In the genomic region with DNA sequence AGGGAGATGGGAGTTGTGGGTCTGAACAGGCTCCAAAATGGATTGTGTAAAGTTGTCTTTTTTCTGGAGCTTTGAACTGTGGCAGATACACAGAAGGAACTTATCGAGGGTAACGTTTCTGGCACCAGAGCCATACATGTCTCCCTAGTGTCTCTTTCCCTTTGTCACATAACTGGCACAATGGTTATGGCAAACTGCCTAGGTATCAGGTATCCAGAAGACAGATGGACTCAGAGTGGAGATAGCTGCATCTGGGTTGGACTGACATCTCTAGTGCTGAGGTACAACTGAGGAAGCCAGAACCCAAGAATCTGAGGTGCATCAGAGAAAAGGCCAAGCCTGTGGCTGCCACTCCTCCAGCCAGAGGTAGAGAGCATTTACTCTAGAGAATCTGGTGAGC, we compare ENCODE assay signal across 15 mouse cellular contexts. TPM values are rescaled to one million over a fixed set of nuclear protein-coding genes. Genes with fewer than 3 reads are reported as not detected.
DNase-seq lines count a peak whose midpoint lies in the region; ATAC-seq and TF ChIP-seq lines count a peak whose summit lies in the region.
"Had no signal": no experiment of that assay in that cellular context is flagged by ENCODE, and none has a peak within 500 bp of the region (broad histone marks: within the 10 kb centered on the region; RNA-seq: fewer than 3 reads in every experiment).

No protein-coding gene starts in this region.

- H3K9ac ChIP-seq in hindbrain, embryonic 13.5 days, result peak overlapping the region; percentile 76; the same call in 1 of the 2 replicates
- H3K9ac ChIP-seq in hindbrain, embryonic 16.5 days (ENCODE audit: low read depth, low read length), result no peak overlapping the region
- H3K9ac ChIP-seq in ES-Bruce4 (ENCODE audit: low read depth, poor library complexity, severe bottlenecking), result 0 out of 2 replicates have a peak overlapping the region, but pooled peaks have one; percentile 86
- H3K9ac ChIP-seq in embryonic facial prominence, embryonic 12.5 days, result no peak overlapping the region
- peak overlapping the region; percentile 63 for H3K9ac ChIP-seq in liver, postnatal 0 days (replicated peaks)

- no peak for TF ChIP-seq CTCF in ES-Bruce4 (IDR thresholded peaks at IDR 0.05; ENCODE audit: low read depth, low read length)
- TF ChIP-seq CTCF in liver, postnatal 0 days (IDR thresholded peaks at IDR 0.05; ENCODE audit: low read depth), result no peak

- no peak overlapping the region for H3K4me2 ChIP-seq in hindbrain, embryonic 13.5 days
- H3K4me2 ChIP-seq in hindbrain, embryonic 16.5 days (ENCODE audit: low read length), result no peak overlapping the region
- peak overlapping the region; percentile 67; the same call in 1 of the 2 replicates for H3K4me2 ChIP-seq in embryonic facial prominence, embryonic 12.5 days (replicated peaks)
- peak overlapping the region; percentile 79 for H3K4me2 ChIP-seq in liver, postnatal 0 days (ENCODE audit: low read depth, low read length)

- TF ChIP-seq EP300 in ES-Bruce4 (IDR thresholded peaks at IDR 0.05; ENCODE audit: insufficient read depth, low read depth, low read length), result no peak
- TF ChIP-seq EP300 in liver, postnatal 0 days (IDR thresholded peaks at IDR 0.05; ENCODE audit: low read depth), result no peak

- H3K4me1 ChIP-seq in hindbrain, embryonic 13.5 days (replicated peaks), result peaks cover 14% of the 10 kb centered on the region
- H3K4me1 ChIP-seq in hindbrain, embryonic 16.5 days (ENCODE audit: control insufficient read depth, insufficient read depth, low read depth, low read length), result peaks cover 13% of the 10 kb centered on the region
- no peaks in the 10 kb centered on the region for H3K4me1 ChIP-seq in ES-Bruce4 (ENCODE audit: control insufficient read depth, insufficient read depth, low read length)
- H3K4me1 ChIP-seq in embryonic facial prominence, embryonic 12.5 days, result peaks cover 9% of the 10 kb centered on the region
- peaks cover 24% of the 10 kb centered on the region for H3K4me1 ChIP-seq in liver, postnatal 0 days (ENCODE audit: insufficient read depth)

- TF ChIP-seq POLR2A in ES-Bruce4 (IDR thresholded peaks at IDR 0.05; ENCODE audit: insufficient read depth, low read length), result no peak

- no peak for DNase-seq in liver, postnatal 0 days
- DNase-seq in layer of hippocampus, postnatal 10 days (ENCODE audit: low spot score in 2 of 2), result no peak
- DNase-seq in left cerebral cortex, adult 8-10 months (ENCODE audit: low spot score in 2 of 2), result no peak
- DNase-seq: cerebellum, adult 11-12 months; midbrain, embryonic 14.5 days; right cerebral cortex, postnatal 4 days; thymus, postnatal 4 days had no signal

- no peaks in the 10 kb centered on the region for H3K9me3 ChIP-seq in hindbrain, embryonic 13.5 days
- H3K9me3 ChIP-seq in hindbrain, embryonic 16.5 days (ENCODE audit: control insufficient read depth, low read length), result no peaks in the 10 kb centered on the region
- H3K9me3 ChIP-seq in ES-Bruce4 (replicated peaks; ENCODE audit: control insufficient read depth, insufficient read depth, low read length, poor library complexity, severe bottlenecking), result no peaks in the 10 kb centered on the region
- H3K9me3 ChIP-seq in embryonic facial prominence, embryonic 12.5 days, result no peaks in the 10 kb centered on the region
- H3K9me3 ChIP-seq in liver, postnatal 0 days (ENCODE audit: low read length), result no peaks in the 10 kb centered on the region

- peaks cover 16% of the 10 kb centered on the region for H3K27me3 ChIP-seq in hindbrain, embryonic 13.5 days
- no peaks in the 10 kb centered on the region for H3K27me3 ChIP-seq in hindbrain, embryonic 16.5 days (replicated peaks; ENCODE audit: control insufficient read depth, insufficient read depth, low read length)
- no peaks in the 10 kb centered on the region for H3K27me3 ChIP-seq in ES-Bruce4 (ENCODE audit: control insufficient read depth, insufficient read depth, low read length, poor library complexity, severe bottlenecking)
- H3K27me3 ChIP-seq in embryonic facial prominence, embryonic 12.5 days, result peaks cover 5% of the 10 kb centered on the region; the same call in 1 of the 2 replicates
- H3K27me3 ChIP-seq in liver, postnatal 0 days (ENCODE audit: insufficient read depth, low read length), result no peaks in the 10 kb centered on the region

- no peak for ATAC-seq in hindbrain, embryonic 13.5 days (ENCODE audit: low FRiP score)
- ATAC-seq in hindbrain, embryonic 16.5 days, result no peak
- no peak for ATAC-seq in embryonic facial prominence, embryonic 12.5 days (ENCODE audit: insufficient number of reproducible peaks, insufficient read depth, low FRiP score, low TSS enrichment)
- ATAC-seq in liver, postnatal 0 days, result no peak

- peaks cover 13% of the 10 kb centered on the region for H3K36me3 ChIP-seq in hindbrain, embryonic 13.5 days
- H3K36me3 ChIP-seq in hindbrain, embryonic 16.5 days (ENCODE audit: control insufficient read depth, insufficient read depth, low read length), result 0 out of 2 replicates have a peak, but pooled peaks cover 2% of the 10 kb centered on the region
- peaks cover 18% of the 10 kb centered on the region for H3K36me3 ChIP-seq in ES-Bruce4 (ENCODE audit: control insufficient read depth, insufficient read depth, low read length, poor library complexity, severe bottlenecking)
- 0 out of 2 replicates have a peak, but pooled peaks cover 3% of the 10 kb centered on the region for H3K36me3 ChIP-seq in embryonic facial prominence, embryonic 12.5 days
- H3K36me3 ChIP-seq in liver, postnatal 0 days (replicated peaks; ENCODE audit: insufficient read depth, low read length), result peaks cover 18% of the 10 kb centered on the region

- no peak overlapping the region for H3K4me3 ChIP-seq in hindbrain, embryonic 13.5 days
- no peak overlapping the region for H3K4me3 ChIP-seq in hindbrain, embryonic 16.5 days (ENCODE audit: low read length)
- H3K4me3 ChIP-seq in ES-Bruce4 (ENCODE audit: low read depth, low read length), result no peak overlapping the region
- no peak overlapping the region for H3K4me3 ChIP-seq in embryonic facial prominence, embryonic 12.5 days
- peak overlapping the region; percentile 68; the same call in 1 of the 2 replicates for H3K4me3 ChIP-seq in liver, postnatal 0 days (ENCODE audit: low read depth, low read length)

- H3K27ac ChIP-seq in hindbrain, embryonic 13.5 days, result no peak overlapping the region
- H3K27ac ChIP-seq in hindbrain, embryonic 16.5 days (ENCODE audit: low read depth, low read length), result no peak overlapping the region
- H3K27ac ChIP-seq in ES-Bruce4 (ENCODE audit: insufficient read depth, low read length), result no peak overlapping the region
- 0 out of 2 replicates have a peak overlapping the region, but pooled peaks have one; percentile 25 for H3K27ac ChIP-seq in embryonic facial prominence, embryonic 12.5 days
- H3K27ac ChIP-seq in liver, postnatal 0 days (ENCODE audit: low read depth), result 0 out of 2 replicates have a peak overlapping the region, but pooled peaks have one; percentile 83

- 93% methylated on average over 2 of the region's 2 CpGs for WGBS in hindbrain, embryonic 13.5 days
- WGBS in hindbrain, embryonic 16.5 days, result 91% methylated on average over 2 of the region's 2 CpGs
- 91% methylated on average over 2 of the region's 2 CpGs for WGBS in embryonic facial prominence, embryonic 12.5 days
- 75% methylated on average over 2 of the region's 2 CpGs for WGBS in liver, postnatal 0 days (ENCODE audit: insufficient replicate concordance)

RNA-seq across cellular contexts. Expression of a gene that starts 1.5 kb away (rescaled TPM):
- polyA plus RNA-seq in hindbrain, embryonic 13.5 days (2015; fragmentation: Nextera tagmentation; extraction: Ambion mirVana), result 19.6 and 21.7 TPM in 2 replicates
- polyA plus RNA-seq in hindbrain, embryonic 16.5 days (2015; fragmentation: Nextera tagmentation; extraction: Ambion mirVana), result 23.6 and 25.5 TPM in 2 replicates
- polyA plus RNA-seq in ES-Bruce4 (2011; ENCODE audit: insufficient read depth, insufficient read length, low read depth, missing spikeins), result 21.8 and 21.9 TPM in 2 replicates
- polyA plus RNA-seq in embryonic facial prominence, embryonic 12.5 days (2016; fragmentation: Nextera tagmentation; extraction: Ambion mirVana), result 31.1 TPM in 2 replicates
- 54.0 and 61.1 TPM in 2 replicates for polyA plus RNA-seq in liver, postnatal 0 days (2015; fragmentation: Nextera tagmentation; extraction: Ambion mirVana)
- 10 to 100 TPM; 11.5 to 12.8 TPM for total RNA-seq in layer of hippocampus, postnatal 10 days (2021)
- total RNA-seq in left cerebral cortex, adult 8-10 months (2022), result 1 to 10 TPM; 8.4 to 9.4 (median 9.2) TPM

RNA-seq across cellular contexts. Expression of a gene that starts 15.5 kb away (rescaled TPM):
- 0.14 and 0.21 TPM in 2 replicates for polyA plus RNA-seq in hindbrain, embryonic 13.5 days (2015; fragmentation: Nextera tagmentation; extraction: Ambion mirVana)
- polyA plus RNA-seq in hindbrain, embryonic 16.5 days (2015; fragmentation: Nextera tagmentation; extraction: Ambion mirVana), result 0.11 and 0.24 TPM in 2 replicates
- 0.37 and 0.62 TPM in 2 replicates for polyA plus RNA-seq in ES-Bruce4 (2011; ENCODE audit: insufficient read depth, insufficient read length, low read depth, missing spikeins)
- 0.69 and 1.1 TPM in 2 replicates for polyA plus RNA-seq in embryonic facial prominence, embryonic 12.5 days (2016; fragmentation: Nextera tagmentation; extraction: Ambion mirVana)
- not detected in 2 replicates for polyA plus RNA-seq in liver, postnatal 0 days (2015; fragmentation: Nextera tagmentation; extraction: Ambion mirVana)
- not detected for total RNA-seq in layer of hippocampus, postnatal 10 days (2021)
- not detected for total RNA-seq in left cerebral cortex, adult 8-10 months (2022)
- total RNA-seq: layer of hippocampus, postnatal 25 days had no signal
- polyA plus RNA-seq: gonadal fat pad, adult 2 months; kidney, embryonic 16.5 days; stomach, embryonic 16.5 days had no signal

RNA-seq across cellular contexts. Expression of a gene that starts 15.9 kb away (rescaled TPM):
- polyA plus RNA-seq in hindbrain, embryonic 13.5 days (2015; fragmentation: Nextera tagmentation; extraction: Ambion mirVana), result 0.75 and 1.3 TPM in 2 replicates
- polyA plus RNA-seq in hindbrain, embryonic 16.5 days (2015; fragmentation: Nextera tagmentation; extraction: Ambion mirVana), result 1.8 and 2.4 TPM in 2 replicates
- 24.3 and 30.9 TPM in 2 replicates for polyA plus RNA-seq in ES-Bruce4 (2011; ENCODE audit: insufficient read depth, insufficient read length, low read depth, missing spikeins)
- 1.1 and 2.7 TPM in 2 replicates for polyA plus RNA-seq in embryonic facial prominence, embryonic 12.5 days (2016; fragmentation: Nextera tagmentation; extraction: Ambion mirVana)
- polyA plus RNA-seq in liver, postnatal 0 days (2015; fragmentation: Nextera tagmentation; extraction: Ambion mirVana), result 48.8 and 67.3 TPM in 2 replicates
- total RNA-seq in layer of hippocampus, postnatal 10 days (2021), result 10 to 100 TPM; 12.2 to 17.1 TPM
- 10 to 100 TPM; 32.6 to 36.0 (median 34.0) TPM for total RNA-seq in left cerebral cortex, adult 8-10 months (2022)

RNA-seq across cellular contexts. Expression of a gene that starts 21.7 kb away (rescaled TPM):
- 24.6 and 29.5 TPM in 2 replicates for polyA plus RNA-seq in hindbrain, embryonic 13.5 days (2015; fragmentation: Nextera tagmentation; extraction: Ambion mirVana)
- 19.7 and 22.4 TPM in 2 replicates for polyA plus RNA-seq in hindbrain, embryonic 16.5 days (2015; fragmentation: Nextera tagmentation; extraction: Ambion mirVana)
- polyA plus RNA-seq in ES-Bruce4 (2011; ENCODE audit: insufficient read depth, insufficient read length, low read depth, missing spikeins), result 57.7 and 64.1 TPM in 2 replicates
- 80.9 and 81.5 TPM in 2 replicates for polyA plus RNA-seq in embryonic facial prominence, embryonic 12.5 days (2016; fragmentation: Nextera tagmentation; extraction: Ambion mirVana)
- polyA plus RNA-seq in liver, postnatal 0 days (2015; fragmentation: Nextera tagmentation; extraction: Ambion mirVana), result 15.1 and 18.5 TPM in 2 replicates
- 10 to 100 TPM in 1 of 2 experiments, 1 to 10 TPM in 1; 7.8 to 10.1 TPM for total RNA-seq in layer of hippocampus, postnatal 10 days (2021)
- total RNA-seq in left cerebral cortex, adult 8-10 months (2022), result 1 to 10 TPM; 6.4 to 9.9 (median 7.8) TPM

RNA-seq across cellular contexts. Expression of a gene that starts 30.0 kb away (rescaled TPM):
- 11.1 and 13.1 TPM in 2 replicates for polyA plus RNA-seq in hindbrain, embryonic 13.5 days (2015; fragmentation: Nextera tagmentation; extraction: Ambion mirVana)
- 8.2 and 10.7 TPM in 2 replicates for polyA plus RNA-seq in hindbrain, embryonic 16.5 days (2015; fragmentation: Nextera tagmentation; extraction: Ambion mirVana)
- 133 and 137 TPM in 2 replicates for polyA plus RNA-seq in ES-Bruce4 (2011; ENCODE audit: insufficient read depth, insufficient read length, low read depth, missing spikeins)
- polyA plus RNA-seq in embryonic facial prominence, embryonic 12.5 days (2016; fragmentation: Nextera tagmentation; extraction: Ambion mirVana), result 31.7 and 33.6 TPM in 2 replicates
- 4.5 TPM in 2 replicates for polyA plus RNA-seq in liver, postnatal 0 days (2015; fragmentation: Nextera tagmentation; extraction: Ambion mirVana)
- total RNA-seq in layer of hippocampus, postnatal 10 days (2021), result 10 to 100 TPM; 11.3 to 16.1 TPM
- 10 to 100 TPM; 14.3 to 18.7 (median 17.1) TPM for total RNA-seq in left cerebral cortex, adult 8-10 months (2022)

Comparison
In these comparisons a context has a peak if more than half of its experiments do, and no peak if none do; other contexts are left out.
1. H3K9ac ChIP-seq: peak in hindbrain, embryonic 13.5 days (single experiment), ES-Bruce4 (single experiment) and liver, postnatal 0 days (single experiment); none in hindbrain, embryonic 16.5 days (single experiment) and embryonic facial prominence, embryonic 12.5 days (single experiment).
2. H3K27ac ChIP-seq: peak in embryonic facial prominence, embryonic 12.5 days (single experiment) and liver, postnatal 0 days (single experiment); none in hindbrain, embryonic 13.5 days (single experiment), hindbrain, embryonic 16.5 days (single experiment) and ES-Bruce4 (single experiment).
3. H3K4me2 ChIP-seq: peak in embryonic facial prominence, embryonic 12.5 days (single experiment) and liver, postnatal 0 days (single experiment); none in hindbrain, embryonic 13.5 days (single experiment) and hindbrain, embryonic 16.5 days (single experiment).